Mouse (Mus musculus): ENCODE results near the gene Phyh. TPM values are rescaled to one million over a fixed set of nuclear protein-coding genes. Genes with fewer than 3 reads are reported as not detected.
"Not testable (repeated sequence)": the region's sequence is repeated elsewhere in the genome, so short reads cannot be mapped to it uniquely, and the experiment has no call there.

Gene Phyh
- polyA plus RNA-seq, 1 experiment from 2014 or later: 212 TPM

GRCm38 (mm10) chr2:4921019-4921418, 2.2 kb downstream of the Phyh start:
- 85% methylated on average over 5 of the region's 5 CpGs for WGBS
- H3K4me2 ChIP-seq (ENCODE audit: low read length): no peak overlapping the region
- peaks cover 15% of the 10 kb centered on the region for H3K36me3 ChIP-seq (ENCODE audit: control insufficient read depth, insufficient read depth, low read length)
- H3K9ac ChIP-seq (ENCODE audit: low read length): no peak overlapping the region
- no peak overlapping the region for H3K27ac ChIP-seq (replicated peaks in 1 of 2; ENCODE audit: control insufficient read depth in 1 of 2, insufficient read depth in 1 of 2, low read depth in 2 of 2, low read length in 2 of 2)
- no peak overlapping the region for H3K4me3 ChIP-seq (ENCODE audit: control insufficient read depth in 1 of 2, insufficient read depth in 1 of 2, low read depth in 1 of 2, low read length in 2 of 2)
- H3K27me3 ChIP-seq (ENCODE audit: control insufficient read depth, insufficient read depth, low read length): no peaks in the 10 kb centered on the region
- ATAC-seq (ENCODE audit: insufficient number of reproducible peaks, insufficient read depth, low FRiP score, low read depth): no peak
- H3K4me1 ChIP-seq (ENCODE audit: control insufficient read depth in 2 of 2, insufficient read depth in 2 of 2, low read length in 2 of 2): peaks cover 7 to 13% of the 10 kb centered on the region in 2 experiments
- 0 out of 2 replicates have a peak, but pooled peaks cover 2% of the 10 kb centered on the region for H3K9me3 ChIP-seq (ENCODE audit: control insufficient read depth, low read length)

DNA sequence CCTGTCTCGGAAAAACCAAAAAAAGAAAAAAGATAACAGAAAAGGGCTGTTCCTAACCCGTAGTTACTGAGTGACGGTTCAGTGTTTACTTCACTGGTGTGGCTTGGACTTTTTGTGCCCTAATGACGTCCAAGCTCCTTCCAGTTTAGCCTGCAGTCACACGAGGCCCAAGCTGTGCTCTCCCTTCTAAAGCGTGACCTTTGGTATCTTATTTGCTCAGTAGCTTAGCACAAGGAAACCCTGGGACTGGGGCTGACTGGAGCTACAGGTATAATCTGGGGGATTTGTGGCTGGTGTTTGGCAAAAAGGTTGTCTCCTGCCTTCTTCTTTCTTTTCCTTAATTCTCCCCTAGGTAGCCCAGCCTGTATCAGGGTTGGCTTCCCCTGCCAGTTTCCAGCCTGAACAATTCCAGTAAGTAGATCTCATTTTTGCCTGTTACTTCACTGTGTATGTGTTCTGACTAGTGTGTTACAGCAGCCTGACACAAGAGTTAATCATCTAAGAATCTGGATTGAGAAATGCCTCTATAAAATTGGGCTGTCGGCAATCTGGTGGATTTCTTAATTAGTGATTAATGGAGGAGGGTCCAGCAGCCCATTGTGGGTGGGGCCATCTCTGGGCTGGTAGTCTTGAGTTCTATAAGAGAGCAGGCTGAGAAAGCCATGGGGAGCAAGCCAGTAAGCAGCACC, 3.8 kb downstream of the Phyh start:
- H3K9me3 ChIP-seq (ENCODE audit: control insufficient read depth, low read length): 0 out of 2 replicates have a peak, but pooled peaks cover 2% of the 10 kb centered on the region
- no peak overlapping the region for H3K27ac ChIP-seq (replicated peaks in 1 of 2; ENCODE audit: control insufficient read depth in 1 of 2, insufficient read depth in 1 of 2, low read depth in 2 of 2, low read length in 2 of 2)
- no peak overlapping the region for H3K9ac ChIP-seq (ENCODE audit: low read length)
- peaks cover 30% of the 10 kb centered on the region for H3K36me3 ChIP-seq (ENCODE audit: control insufficient read depth, insufficient read depth, low read length)
- H3K27me3 ChIP-seq (ENCODE audit: control insufficient read depth, insufficient read depth, low read length): no peaks in the 10 kb centered on the region
- H3K4me2 ChIP-seq (ENCODE audit: low read length): no peak overlapping the region
- no peak for ATAC-seq (ENCODE audit: insufficient number of reproducible peaks, insufficient read depth, low FRiP score, low read depth)
- WGBS: 52% methylated on average over 7 of the region's 7 CpGs
- no peak overlapping the region for H3K4me3 ChIP-seq (ENCODE audit: control insufficient read depth in 1 of 2, insufficient read depth in 1 of 2, low read depth in 1 of 2, low read length in 2 of 2)
- H3K4me1 ChIP-seq (ENCODE audit: control insufficient read depth in 2 of 2, insufficient read depth in 2 of 2, low read length in 2 of 2): peaks cover 7 to 10% of the 10 kb centered on the region in 2 experiments

DNA sequence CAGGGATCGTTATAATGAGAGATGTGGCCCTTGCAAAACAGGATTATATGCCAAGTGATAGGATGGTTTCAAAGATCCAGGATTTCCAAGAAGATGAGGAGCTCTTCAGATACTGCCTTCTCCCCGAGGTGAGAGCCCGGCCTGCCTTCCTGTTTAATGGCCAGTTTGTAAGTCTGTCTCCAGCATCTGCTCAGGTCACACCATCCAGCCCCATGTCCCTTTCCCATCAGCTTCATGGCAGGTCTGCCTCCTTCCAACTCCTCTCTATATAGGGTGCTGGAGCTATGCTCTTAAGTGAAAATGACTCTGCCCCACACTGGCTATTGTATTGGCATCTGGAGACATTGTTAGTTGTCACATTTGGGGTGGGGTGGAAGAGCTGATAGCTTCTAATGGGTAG, 8.6 kb downstream of the Phyh start:
- Histone ChIP-seq H3K4me1 (ENCODE audit: control insufficient read depth in 2 of 2, insufficient read depth in 2 of 2, low read length in 2 of 2) (no peaks in the 10 kb centered on the region), H3K27me3 (ENCODE audit: control insufficient read depth, insufficient read depth, low read length) (no peaks in the 10 kb centered on the region), H3K4me2 (ENCODE audit: low read length) (no peak overlapping the region), H3K9ac (ENCODE audit: low read length) (no peak overlapping the region), H3K4me3 (ENCODE audit: control insufficient read depth in 1 of 2, insufficient read depth in 1 of 2, low read depth in 1 of 2, low read length in 2 of 2) (no peak overlapping the region), H3K36me3 (ENCODE audit: control insufficient read depth, insufficient read depth, low read length) (peaks cover 73% of the 10 kb centered on the region), H3K27ac (replicated peaks in 1 of 2; ENCODE audit: control insufficient read depth in 1 of 2, insufficient read depth in 1 of 2, low read depth in 2 of 2, low read length in 2 of 2) (no peak overlapping the region), H3K9me3 (ENCODE audit: control insufficient read depth, low read length) (0 out of 2 replicates have a peak, but pooled peaks cover 2% of the 10 kb centered on the region)
- ATAC-seq (ENCODE audit: insufficient number of reproducible peaks, insufficient read depth, low FRiP score, low read depth): no peak
- 82% methylated on average over 3 of the region's 3 CpGs for WGBS

- no peak overlapping the region for H3K9ac ChIP-seq (ENCODE audit: low read length)
- H3K4me2 ChIP-seq (ENCODE audit: low read length): no peak overlapping the region
- 0 out of 2 replicates have a peak, but pooled peaks cover 2% of the 10 kb centered on the region for H3K9me3 ChIP-seq (ENCODE audit: control insufficient read depth, low read length)
- 57% methylated on average over 2 of the region's 2 CpGs for WGBS
- H3K36me3 ChIP-seq (ENCODE audit: control insufficient read depth, insufficient read depth, low read length): peaks cover 78% of the 10 kb centered on the region
- no peaks in the 10 kb centered on the region for H3K27me3 ChIP-seq (ENCODE audit: control insufficient read depth, insufficient read depth, low read length)
- no peak overlapping the region for H3K27ac ChIP-seq (replicated peaks in 1 of 2; ENCODE audit: control insufficient read depth in 1 of 2, insufficient read depth in 1 of 2, low read depth in 2 of 2, low read length in 2 of 2)
- no peak overlapping the region for H3K4me3 ChIP-seq (ENCODE audit: control insufficient read depth in 1 of 2, insufficient read depth in 1 of 2, low read depth in 1 of 2, low read length in 2 of 2)
- ATAC-seq (ENCODE audit: insufficient number of reproducible peaks, insufficient read depth, low FRiP score, low read depth): no peak
- no peaks in the 10 kb centered on the region for H3K4me1 ChIP-seq (ENCODE audit: control insufficient read depth in 2 of 2, insufficient read depth in 2 of 2, low read length in 2 of 2)
These were observed 10.4 kb downstream of the Phyh start for GRCm38 (mm10) chr2:4929230-4929629.

- ATAC-seq (ENCODE audit: insufficient number of reproducible peaks, insufficient read depth, low FRiP score, low read depth): no peak
- H3K4me2 ChIP-seq (ENCODE audit: low read length): no peak overlapping the region
- no peak overlapping the region for H3K9ac ChIP-seq (ENCODE audit: low read length)
- WGBS: 90% methylated on average over 9 of the region's 9 CpGs
- H3K27ac ChIP-seq (replicated peaks in 1 of 2; ENCODE audit: control insufficient read depth in 1 of 2, insufficient read depth in 1 of 2, low read depth in 2 of 2, low read length in 2 of 2): no peak overlapping the region
- H3K4me3 ChIP-seq (ENCODE audit: control insufficient read depth in 1 of 2, insufficient read depth in 1 of 2, low read depth in 1 of 2, low read length in 2 of 2): no peak overlapping the region
- H3K4me1 ChIP-seq (ENCODE audit: control insufficient read depth in 2 of 2, insufficient read depth in 2 of 2, low read length in 2 of 2): no peaks in the 10 kb centered on the region
- no peaks in the 10 kb centered on the region for H3K27me3 ChIP-seq (ENCODE audit: control insufficient read depth, insufficient read depth, low read length)
- H3K9me3 ChIP-seq (ENCODE audit: control insufficient read depth, low read length): peaks cover 4% of the 10 kb centered on the region; the same call in 1 of the 2 replicates
- peaks cover 61% of the 10 kb centered on the region for H3K36me3 ChIP-seq (ENCODE audit: control insufficient read depth, insufficient read depth, low read length)
These were observed 15.7 kb downstream of the Phyh start for GRCm38 (mm10) chr2:4934516-4934915.

DNA sequence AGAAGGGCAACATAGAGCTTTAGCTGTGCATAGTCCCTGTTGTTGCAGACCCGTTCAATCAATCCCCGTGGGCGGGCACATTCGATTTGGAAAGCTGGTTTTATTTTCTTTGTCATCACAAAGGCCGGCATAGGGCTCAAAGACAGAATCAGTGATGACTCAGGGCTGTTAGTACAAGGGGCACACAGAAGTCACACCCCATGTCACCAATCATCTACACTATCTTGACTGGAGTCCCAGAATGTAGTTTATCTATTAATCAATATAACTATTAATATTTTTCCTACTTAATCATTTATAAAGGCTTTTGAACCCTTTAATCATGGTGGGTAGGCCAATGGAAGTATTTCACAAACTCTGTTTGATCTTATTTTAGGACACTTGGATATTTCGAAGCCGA, 19.1 kb downstream of the Phyh start:
- Histone ChIP-seq H3K27ac (replicated peaks in 1 of 2; ENCODE audit: control insufficient read depth in 1 of 2, insufficient read depth in 1 of 2, low read depth in 2 of 2, low read length in 2 of 2) (no peak overlapping the region), H3K4me1 (ENCODE audit: control insufficient read depth in 2 of 2, insufficient read depth in 2 of 2, low read length in 2 of 2) (no peaks in the 10 kb centered on the region), H3K27me3 (ENCODE audit: control insufficient read depth, insufficient read depth, low read length) (no peaks in the 10 kb centered on the region), H3K9ac (ENCODE audit: low read length) (no peak overlapping the region), H3K4me3 (ENCODE audit: control insufficient read depth in 1 of 2, insufficient read depth in 1 of 2, low read depth in 1 of 2, low read length in 2 of 2) (no peak overlapping the region), H3K36me3 (ENCODE audit: control insufficient read depth, insufficient read depth, low read length) (peaks cover 39% of the 10 kb centered on the region), H3K4me2 (ENCODE audit: low read length) (no peak overlapping the region), H3K9me3 (ENCODE audit: control insufficient read depth, low read length) (peaks cover 4% of the 10 kb centered on the region; the same call in 1 of the 2 replicates)
- WGBS: 91% methylated on average over 7 of the region's 7 CpGs
- ATAC-seq (ENCODE audit: insufficient number of reproducible peaks, insufficient read depth, low FRiP score, low read depth): no peak

GRCm38 (mm10) chr2:4940861-4941260, 22.0 kb downstream of the Phyh start:
- Histone ChIP-seq H3K4me3 (ENCODE audit: control insufficient read depth in 1 of 2, insufficient read depth in 1 of 2, low read depth in 1 of 2, low read length in 2 of 2) (no peak overlapping the region), H3K27ac (replicated peaks in 1 of 2; ENCODE audit: control insufficient read depth in 1 of 2, insufficient read depth in 1 of 2, low read depth in 2 of 2, low read length in 2 of 2) (no peak overlapping the region), H3K9ac (ENCODE audit: low read length) (no peak overlapping the region), H3K9me3 (ENCODE audit: control insufficient read depth, low read length) (peaks cover 6% of the 10 kb centered on the region; the same call in 1 of the 2 replicates), H3K27me3 (ENCODE audit: control insufficient read depth, insufficient read depth, low read length) (no peaks in the 10 kb centered on the region), H3K36me3 (ENCODE audit: control insufficient read depth, insufficient read depth, low read length) (peaks cover 31% of the 10 kb centered on the region), H3K4me2 (ENCODE audit: low read length) (no peak overlapping the region), H3K4me1 (ENCODE audit: control insufficient read depth in 2 of 2, insufficient read depth in 2 of 2, low read length in 2 of 2) (no peaks in the 10 kb centered on the region)
- WGBS: 87% methylated on average over 11 of the region's 11 CpGs
- ATAC-seq (ENCODE audit: insufficient number of reproducible peaks, insufficient read depth, low FRiP score, low read depth): no peak

DNA sequence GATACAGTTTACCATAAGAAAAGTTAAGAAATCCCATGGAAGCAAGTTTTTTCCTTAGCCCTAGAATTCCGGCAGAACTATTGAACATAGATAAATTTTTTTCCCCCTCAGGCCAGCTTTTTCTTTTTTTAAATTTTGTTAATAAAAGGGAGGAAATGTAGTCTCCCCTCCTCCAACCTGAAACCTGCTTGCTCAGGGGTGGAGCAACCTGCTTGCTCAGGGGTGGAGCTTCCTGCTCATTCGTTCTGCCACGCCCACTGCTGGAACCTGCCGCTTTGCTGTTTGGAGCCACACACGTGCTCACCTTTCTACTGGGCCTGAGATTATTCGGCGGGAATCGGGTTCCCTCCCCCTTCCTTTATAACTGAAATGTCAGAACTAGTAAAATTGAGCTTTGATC, 30.9 kb downstream of the Phyh start:
- H3K27me3 ChIP-seq (ENCODE audit: control insufficient read depth, insufficient read depth, low read length); H3K4me3 ChIP-seq (ENCODE audit: control insufficient read depth in 1 of 2, insufficient read depth in 1 of 2, low read depth in 1 of 2, low read length in 2 of 2); H3K4me1 ChIP-seq (ENCODE audit: control insufficient read depth in 2 of 2, insufficient read depth in 2 of 2, low read length in 2 of 2); H3K4me2 ChIP-seq (ENCODE audit: low read length); H3K9me3 ChIP-seq (ENCODE audit: control insufficient read depth, low read length); H3K27ac ChIP-seq (replicated peaks in 1 of 2; ENCODE audit: control insufficient read depth in 1 of 2, insufficient read depth in 1 of 2, low read depth in 2 of 2, low read length in 2 of 2); H3K36me3 ChIP-seq (ENCODE audit: control insufficient read depth, insufficient read depth, low read length); H3K9ac ChIP-seq (ENCODE audit: low read length); ATAC-seq (ENCODE audit: insufficient number of reproducible peaks, insufficient read depth, low FRiP score, low read depth): not testable (repeated sequence)
- 95% methylated on average over 8 of the region's 8 CpGs for WGBS
